Mouse (Mus musculus) layer of hippocampus, adult 9-10 months (tissue): ENCODE results near the gene Gpc6.

Experiments used
- DNase-seq: peaks from one replicate; pipeline ENCODE4 v3.0.0; 2022; ENCODE audit warnings: low spot score

Gpc6 gene

GRCm38 (mm10) chr14:117800399-117800798 lies 875.3 kb downstream of the Gpc6 start:
- no peak for DNase-seq

- no peak for DNase-seq
Measured at GRCm38 (mm10) chr14:117807846-117808245, 882.7 kb downstream of the Gpc6 start.

DNA sequence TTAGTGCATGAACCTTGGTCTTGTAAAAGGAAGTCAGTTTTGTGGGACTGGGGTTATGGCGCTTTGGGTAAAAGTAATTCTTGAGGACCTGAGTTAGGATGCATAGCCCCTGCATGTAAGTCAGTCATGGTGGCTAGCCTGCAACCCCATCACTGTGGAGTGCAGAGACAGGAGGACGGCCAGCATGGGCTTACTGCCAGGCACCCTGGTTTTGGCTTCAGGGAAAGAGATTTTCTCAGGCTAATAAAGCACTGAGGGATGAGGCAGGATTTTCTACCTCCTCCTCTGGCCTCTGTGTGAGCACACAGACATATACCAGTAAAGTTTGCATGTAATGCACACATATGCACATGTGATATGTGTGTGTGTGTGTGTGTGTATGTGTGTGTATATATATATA lies 883.2 kb downstream of the Gpc6 start:
- DNase-seq: no peak

- no peak for DNase-seq
Measured at GRCm38 (mm10) chr14:117810321-117811270, 885.5 kb downstream of the Gpc6 start.

GRCm38 (mm10) chr14:117813473-117813872 lies 888.4 kb downstream of the Gpc6 start:
- DNase-seq: peak; percentile 33

DNA sequence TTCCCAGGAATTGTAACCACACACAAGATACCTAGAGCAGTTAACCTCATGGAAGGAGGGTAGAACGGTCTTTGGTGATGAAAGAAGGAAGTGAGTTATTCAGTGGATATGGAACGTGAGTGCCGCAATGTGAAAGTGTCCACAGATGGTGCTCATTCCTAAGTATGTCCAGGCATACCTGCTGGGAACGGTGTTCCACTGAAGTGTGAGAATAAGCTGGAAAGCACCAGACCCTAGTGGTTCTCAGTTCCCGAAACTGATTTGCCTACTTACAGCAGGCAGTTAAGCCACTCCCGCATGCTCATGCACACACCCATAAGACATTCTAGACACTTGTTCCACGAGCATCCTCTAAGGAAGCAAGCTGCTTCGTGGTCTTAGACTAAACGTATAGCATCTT lies 890.9 kb downstream of the Gpc6 start:
- no peak for DNase-seq

- DNase-seq: no peak
Measured at GRCm38 (mm10) chr14:117816706-117817105, 891.6 kb downstream of the Gpc6 start.

GRCm38 (mm10) chr14:117817196-117817595 lies 892.1 kb downstream of the Gpc6 start:
- no peak for DNase-seq

DNA sequence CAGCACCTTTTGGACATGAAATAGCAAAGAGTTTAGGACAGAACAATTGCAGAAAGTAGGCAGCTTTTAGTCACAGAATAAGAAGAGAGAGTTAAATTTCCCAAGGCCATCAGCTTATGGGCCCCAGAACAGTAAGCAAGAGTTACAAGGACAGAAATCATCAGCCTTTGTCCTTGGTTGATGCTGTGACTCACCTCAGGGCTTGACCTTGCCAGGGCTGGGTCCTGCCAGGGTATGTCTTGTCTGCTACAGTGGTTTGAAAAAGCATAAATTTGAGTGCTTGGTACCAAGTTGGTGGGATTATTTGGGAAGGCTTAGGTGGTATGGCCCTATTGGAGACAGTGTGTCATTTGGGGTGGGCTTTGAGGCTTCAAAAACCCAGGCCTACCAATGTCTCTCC lies 899.4 kb downstream of the Gpc6 start:
- no peak for DNase-seq

GRCm38 (mm10) chr14:117826294-117827046 lies 901.4 kb downstream of the Gpc6 start:
- DNase-seq: no peak

- no peak for DNase-seq
Measured at GRCm38 (mm10) chr14:117831267-117831666, 906.2 kb downstream of the Gpc6 start.

DNA sequence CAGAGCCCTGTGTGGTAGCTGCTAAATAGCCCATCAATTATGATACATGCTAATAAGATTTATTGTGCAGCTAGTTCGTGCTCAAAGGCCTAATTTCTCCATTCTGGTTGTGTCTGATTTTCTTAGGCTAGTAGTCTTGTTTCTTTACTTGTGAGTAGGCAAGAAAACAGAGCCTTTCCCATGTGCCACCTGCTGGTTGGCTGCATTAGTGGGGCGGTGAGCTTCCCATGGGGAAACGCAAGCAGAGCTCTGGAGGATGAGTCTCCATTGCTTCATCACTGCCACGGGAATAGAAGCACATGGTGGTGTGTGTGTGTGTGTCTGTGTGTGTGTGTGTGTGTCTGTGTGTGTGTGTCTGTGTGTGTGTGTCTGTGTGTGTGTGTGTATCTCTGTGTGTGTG lies 906.6 kb downstream of the Gpc6 start:
- DNase-seq: no peak

DNA sequence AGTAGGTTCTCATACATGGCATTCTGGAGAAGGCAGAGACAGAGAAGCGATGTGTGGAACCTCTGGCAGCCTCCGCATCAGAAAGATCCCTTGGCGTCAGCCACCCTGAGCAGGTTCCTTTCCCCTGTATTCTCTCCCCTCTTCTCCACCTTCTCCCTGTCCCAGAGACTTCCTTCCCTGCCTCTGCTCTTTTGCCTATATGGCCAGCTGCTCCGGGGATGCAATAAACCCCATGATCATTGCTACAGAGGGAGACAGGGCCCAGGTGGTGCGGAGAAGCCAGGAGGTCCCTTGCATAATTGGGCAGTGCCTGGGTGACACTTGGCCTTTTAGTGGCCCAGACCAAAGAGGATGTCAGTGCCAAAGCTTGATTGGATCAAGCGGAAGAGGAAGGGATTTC lies 910.4 kb downstream of the Gpc6 start:
- no peak for DNase-seq

GRCm38 (mm10) chr14:117837021-117837420 lies 911.9 kb downstream of the Gpc6 start:
- DNase-seq: no peak

DNA sequence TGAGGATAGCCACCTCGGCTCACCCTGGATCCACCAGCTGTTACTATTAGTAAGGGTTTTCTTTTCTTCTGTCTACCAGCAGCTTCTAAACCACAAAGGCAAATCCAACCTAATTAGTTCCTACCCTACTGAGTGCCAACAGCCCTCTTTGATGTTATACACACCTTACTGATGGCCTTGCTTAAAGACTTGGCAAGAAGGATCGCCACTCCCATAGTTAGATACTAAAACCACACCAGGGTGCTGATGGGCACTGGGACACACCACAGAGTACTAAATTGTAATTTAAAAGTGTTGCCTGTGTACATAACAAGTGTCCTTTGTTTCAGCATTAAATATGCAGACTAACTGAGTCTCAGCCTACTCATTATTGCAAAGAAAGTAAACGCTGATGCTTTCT lies 912.6 kb downstream of the Gpc6 start:
- DNase-seq: no peak

DNA sequence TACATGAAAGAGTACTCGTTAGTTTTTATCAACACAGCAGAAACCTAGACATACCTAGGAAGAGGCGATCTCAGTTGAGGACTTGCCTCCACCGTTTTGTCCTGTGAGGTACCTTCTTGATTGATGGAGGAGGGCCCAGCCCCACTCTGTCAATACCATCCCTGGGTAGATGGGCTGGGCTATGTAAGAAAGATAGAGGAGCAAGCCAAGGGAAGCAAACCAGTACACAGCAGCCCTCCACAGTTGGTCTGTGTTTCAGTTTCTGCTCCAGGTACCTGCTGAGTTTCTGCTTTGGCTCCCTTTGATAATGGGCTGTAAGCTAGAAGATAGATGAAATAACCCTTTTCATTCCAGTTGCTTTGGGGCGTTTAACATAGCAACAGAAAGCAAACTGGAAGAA lies 916.1 kb downstream of the Gpc6 start:
- DNase-seq: no peak

DNA sequence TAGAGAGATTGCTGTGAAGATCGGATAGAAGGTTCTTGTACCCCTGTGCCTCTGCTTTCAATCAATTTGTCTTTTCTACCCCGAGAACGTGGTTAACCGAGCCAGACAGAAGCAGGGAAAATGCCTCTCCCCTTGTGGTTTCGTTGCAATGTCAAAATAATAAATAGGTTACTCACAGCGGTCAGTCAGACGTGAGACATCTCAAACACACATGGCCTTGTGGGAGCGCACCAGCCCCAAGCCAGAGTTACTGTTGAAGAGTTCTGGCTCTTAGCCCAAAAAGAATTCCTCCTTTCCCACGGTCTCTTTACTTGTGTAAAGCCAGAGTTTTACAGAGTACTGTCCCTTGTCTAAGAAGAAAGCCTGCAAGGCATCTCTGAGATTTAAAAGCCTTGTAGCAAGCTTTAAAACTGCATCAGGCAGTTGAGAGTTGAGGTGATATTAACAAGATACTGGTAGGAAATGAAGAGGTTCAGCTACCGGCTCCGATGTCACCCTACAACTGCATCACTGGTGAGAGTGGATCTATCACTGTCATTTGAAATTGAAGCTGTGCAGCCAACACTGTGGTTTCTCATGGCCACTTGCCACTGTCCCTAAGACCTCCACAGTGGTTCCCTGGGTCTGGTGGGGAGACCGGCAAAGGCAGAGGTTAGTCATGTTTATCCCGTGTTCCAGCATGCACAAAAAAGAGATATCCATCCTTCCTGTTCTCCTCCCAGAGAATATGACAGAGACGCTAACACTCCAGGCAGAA lies 916.9 kb downstream of the Gpc6 start:
- DNase-seq: no peak

GRCm38 (mm10) chr14:117849591-117850505 lies 924.7 kb downstream of the Gpc6 start:
- no peak for DNase-seq

DNA sequence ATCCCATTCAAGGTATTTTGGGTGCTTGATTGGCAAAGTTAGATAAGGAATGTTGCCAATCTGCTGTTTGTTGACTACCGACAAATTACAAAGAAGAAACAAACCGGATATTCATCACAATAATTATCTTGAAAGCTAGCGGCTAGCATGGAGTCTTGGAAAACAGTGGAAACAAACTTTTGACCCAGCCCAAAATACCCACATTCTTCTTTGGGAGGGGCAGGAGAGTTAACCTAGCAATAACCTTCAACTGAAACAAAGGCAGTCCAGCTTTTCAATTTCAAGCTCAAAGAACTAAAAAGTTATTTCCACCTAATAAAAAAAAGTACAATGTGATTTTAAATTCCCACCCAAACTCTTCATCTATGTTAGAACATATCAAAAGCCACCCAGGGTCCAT lies 927.2 kb downstream of the Gpc6 start:
- DNase-seq: no peak

DNA sequence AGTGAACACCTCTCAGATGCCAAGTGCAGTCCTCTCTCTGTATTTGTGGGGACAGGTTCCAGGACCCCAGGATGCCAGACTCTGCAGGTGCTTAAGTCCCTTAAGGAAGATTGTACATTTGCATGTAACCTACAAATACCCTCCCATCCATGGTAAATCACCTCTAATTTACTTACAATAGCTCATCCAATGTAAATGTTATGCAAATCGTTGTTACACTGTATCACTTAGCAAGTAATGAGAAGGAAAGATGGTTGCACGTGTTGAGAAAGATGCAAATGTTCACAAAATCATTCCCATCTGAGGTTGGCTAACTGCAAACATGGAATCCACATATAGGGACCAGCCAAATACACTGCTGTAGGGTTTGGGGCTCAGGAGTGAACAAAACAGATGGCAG lies 927.7 kb downstream of the Gpc6 start:
- DNase-seq: no peak

DNA sequence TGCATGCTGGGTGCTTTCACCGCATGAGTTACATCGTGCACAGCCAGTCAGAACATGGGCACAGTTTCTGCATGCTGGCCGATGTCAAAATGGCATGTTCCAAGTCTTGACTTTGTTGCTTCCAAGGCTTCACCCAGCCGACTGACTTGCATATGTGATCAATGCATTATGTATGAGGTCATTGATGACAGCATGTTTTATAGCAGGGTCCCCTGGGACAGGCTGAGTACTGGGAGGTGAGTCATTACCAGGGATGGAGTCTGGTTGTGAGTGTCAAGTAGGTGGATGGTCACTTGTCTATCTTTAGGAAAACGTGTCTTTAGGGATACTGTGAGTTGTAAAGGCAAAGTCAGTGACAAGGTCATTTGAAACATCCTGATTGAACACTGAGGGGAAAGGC lies 929.4 kb downstream of the Gpc6 start:
- DNase-seq: no peak
